Mouse (Mus musculus) hindbrain, postnatal 0 days (tissue): Measurements from ENCODE around the gene Foxf2. TPM values are rescaled to one million over a fixed set of nuclear protein-coding genes. Genes with fewer than 3 reads are reported as not detected.

ENCODE experiments used
- ATAC-seq: fragments of 200-750 bp; cut with Nextera tagmentation; 2 replicates; pipeline ENCODE4 v1.8.0; 2017; ENCODE audit warnings: mild to moderate bottlenecking, moderate TSS enrichment, moderate library complexity
- DNase-seq: peaks from one replicate; pipeline ENCODE4 v3.0.0-alpha.2; 2015; ENCODE audit warnings: low spot score
- H3K27ac ChIP-seq: fragments of 300-500 bp; sonication (generic); 2 replicates; pipeline ENCODE4 v1.5.1; 2014; ENCODE audit warnings: mild to moderate bottlenecking
- H3K27me3 ChIP-seq: fragments of 300-500 bp; sonication (generic); 2 replicates; pipeline ENCODE4 v1.6.1; 2014; ENCODE audit warnings: low read length, mixed read lengths; ENCODE audit not compliant: insufficient read depth
- H3K36me3 ChIP-seq: fragments of 300-500 bp; sonication (generic); 2 replicates; pipeline ENCODE4 v1.6.1; 2014; ENCODE audit warnings: low read length, mixed read lengths; ENCODE audit not compliant: insufficient read depth
- H3K4me1 ChIP-seq: fragments of 300-500 bp; sonication (generic); 2 replicates; pipeline ENCODE4 v1.6.1; 2014; ENCODE audit warnings: antibody characterized with exemption, low read length, mixed read lengths; ENCODE audit not compliant: insufficient read depth
- H3K4me2 ChIP-seq: fragments of 300-500 bp; sonication (generic); 2 replicates; pipeline ENCODE4 v1.6.1; 2014; ENCODE audit warnings: low read depth, mild to moderate bottlenecking, low read length, moderate library complexity, mixed read lengths
- H3K4me3 ChIP-seq: fragments of 300-500 bp; sonication (generic); 2 replicates; pipeline ENCODE4 v1.5.1; 2014; ENCODE audit warnings: low read length
- H3K9ac ChIP-seq: fragments of 300-500 bp; sonication (generic); replicated peaks from 2 replicates; pipeline ENCODE4 v1.6.1; 2014; ENCODE audit warnings: mild to moderate bottlenecking, low read length, moderate library complexity, mixed read lengths
- H3K9me3 ChIP-seq: fragments of 300-500 bp; sonication (generic); 2 replicates; pipeline ENCODE4 v1.6.1; 2016; ENCODE audit warnings: low read length, mixed read lengths
- CTCF ChIP-seq: IDR thresholded peaks from 2 replicates; pipeline ENCODE4 v1.5.1; 2016; ENCODE audit warnings: antibody characterized with exemption, control low read depth, low read depth
- WGBS: fragments of 180-500 bp; shearing (Covaris S2); extraction: QIAGEN DNeasy Blood & Tissue Kit; methylation state at CpG from one replicate; pipeline ENCODE4 v1.1.7; 2014; 5-methylcytosine and 5-hydroxymethylcytosine counted together
- polyA plus RNA-seq: library from polyadenylated mRNA; unstranded; fragments of >200 nt; fragmentation: Nextera tagmentation; extraction: Ambion mirVana; gene quantifications from 2 replicates; pipeline ENCODE4 v1.2.1, GENCODE M21; 2015
- total RNA-seq: library from RNA; depleted of rRNA; stranded (reverse); fragments of >200 nt; gene quantifications from 2 replicates; pipeline ENCODE4 v1.2.3, GENCODE M21; 2014; rRNA removed

Foxf2 gene
- total RNA-seq (6.0 and 12.8 TPM in 2 replicates), polyA plus RNA-seq (4.4 and 5.5 TPM in 2 replicates)

GRCm38 (mm10) chr13:31625333-31626101 is at the start of gene Foxf2:
TSS of gene Foxf2 (plus strand) at chr13:31625816.
- H3K4me2 ChIP-seq = peak within 1 kb of the TSS; percentile 64
- DNase-seq = no peak
- peak within 1 kb of the TSS; percentile 43 for H3K4me3 ChIP-seq
- peak within 1 kb of the TSS; percentile 62 for H3K27ac ChIP-seq
- TF ChIP-seq CTCF = no peak
- H3K9ac ChIP-seq = peak within 1 kb of the TSS; percentile 45
- WGBS = 3% methylated on average over 52 of the region's 74 CpGs
- no peaks in the 10 kb centered on the region for H3K9me3 ChIP-seq
- ATAC-seq = peak; percentile 25; the same call in 1 of the 2 replicates
- H3K36me3 ChIP-seq = no peaks in the 10 kb centered on the region
- 0 out of 2 replicates have a peak, but pooled peaks cover 9% of the 10 kb centered on the region for H3K4me1 ChIP-seq
- peaks cover 88% of the 10 kb centered on the region for H3K27me3 ChIP-seq

GRCm38 (mm10) chr13:31576696-31577095 is 48.9 kb upstream of the Foxf2 start:
- WGBS = 67% methylated on average over 4 of the region's 4 CpGs
- H3K36me3 ChIP-seq = no peaks in the 10 kb centered on the region
- no peaks in the 10 kb centered on the region for H3K9me3 ChIP-seq

DNA sequence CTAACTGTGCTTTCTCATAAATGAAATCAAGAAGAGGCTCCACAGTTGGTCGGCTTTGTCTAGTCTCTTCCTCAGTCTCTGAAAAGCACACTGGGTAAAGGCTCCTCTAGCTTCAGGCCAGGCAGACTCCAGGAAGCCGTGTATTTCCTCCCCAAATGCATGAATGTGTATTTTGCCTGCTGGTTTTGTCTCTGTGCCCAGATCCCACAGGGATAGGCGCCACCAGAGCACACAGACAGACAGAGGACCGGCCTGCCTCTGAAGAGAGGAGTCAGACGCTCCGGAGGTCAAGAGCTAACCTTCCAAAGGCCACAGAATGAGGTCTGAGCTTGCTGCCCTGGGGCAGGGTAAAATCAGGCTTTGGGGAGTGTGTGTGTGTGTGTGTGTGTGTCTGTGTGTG is 48.0 kb upstream of the Foxf2 start:
- H3K36me3 ChIP-seq = no peaks in the 10 kb centered on the region
- H3K4me1 ChIP-seq = no peaks in the 10 kb centered on the region
- no peak overlapping the region for H3K27ac ChIP-seq
- no peak for DNase-seq
- no peaks in the 10 kb centered on the region for H3K9me3 ChIP-seq
- H3K27me3 ChIP-seq = no peaks in the 10 kb centered on the region
- no peak overlapping the region for H3K9ac ChIP-seq
- WGBS = 21% methylated on average over 6 of the region's 6 CpGs
- peak; percentile 24; the same call in 1 of the 2 replicates for ATAC-seq
- no peak overlapping the region for H3K4me3 ChIP-seq
- no peak overlapping the region for H3K4me2 ChIP-seq
- TF ChIP-seq CTCF = no peak

More at GRCm38 (mm10) chr13:31576696-31577095, 48.9 kb upstream of the Foxf2 start:
- no peak overlapping the region for H3K4me2 ChIP-seq
- DNase-seq (no peak), ATAC-seq (no peak)
- no peaks in the 10 kb centered on the region for H3K4me1 ChIP-seq
- TF ChIP-seq CTCF = no peak
- H3K27me3 ChIP-seq = no peaks in the 10 kb centered on the region
- H3K9ac ChIP-seq = no peak overlapping the region
- no peak overlapping the region for H3K27ac ChIP-seq
- H3K4me3 ChIP-seq = no peak overlapping the region

DNA sequence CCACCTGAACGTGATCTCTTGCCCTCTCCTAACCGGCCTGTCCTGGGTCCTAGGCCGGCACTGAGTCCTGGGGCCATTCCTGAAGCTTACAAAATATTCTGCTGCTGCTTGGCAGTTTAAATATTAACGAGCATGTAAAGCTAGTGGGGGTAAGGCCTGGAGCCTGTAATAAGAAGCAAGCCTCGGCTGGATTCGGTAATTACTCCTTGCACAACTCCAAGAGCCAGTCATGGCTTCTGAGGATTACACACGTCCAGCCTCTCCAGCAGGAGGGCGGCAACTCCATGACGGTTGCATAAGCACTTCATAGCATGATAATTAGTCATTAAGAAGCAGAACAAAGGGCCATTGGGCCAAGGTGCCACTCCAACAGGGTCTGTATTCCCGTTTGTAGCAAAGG is 47.2 kb upstream of the Foxf2 start:
- 0 out of 2 replicates have a peak, but pooled peaks have one; percentile 43 for ATAC-seq
- no peaks in the 10 kb centered on the region for H3K36me3 ChIP-seq
- 43% methylated on average over 10 of the region's 10 CpGs for WGBS
- no peak overlapping the region for H3K4me2 ChIP-seq
- DNase-seq = no peak
- TF ChIP-seq CTCF = no peak
- no peaks in the 10 kb centered on the region for H3K27me3 ChIP-seq
- no peak overlapping the region for H3K4me3 ChIP-seq
- H3K9me3 ChIP-seq = no peaks in the 10 kb centered on the region
- H3K4me1 ChIP-seq = no peaks in the 10 kb centered on the region
- H3K27ac ChIP-seq = no peak overlapping the region
- no peak overlapping the region for H3K9ac ChIP-seq

GRCm38 (mm10) chr13:31579866-31580265 is 45.8 kb upstream of the Foxf2 start:
- Histone ChIP-seq H3K27me3 (no peaks in the 10 kb centered on the region), H3K36me3 (no peaks in the 10 kb centered on the region), H3K9ac (no peak overlapping the region), H3K4me1 (no peaks in the 10 kb centered on the region), H3K4me3 (no peak overlapping the region), H3K9me3 (no peaks in the 10 kb centered on the region), H3K27ac (no peak overlapping the region), H3K4me2 (no peak overlapping the region)
- no peak for DNase-seq
- WGBS = 76% methylated on average over 9 of the region's 9 CpGs
- no peak for ATAC-seq
- peak; percentile 30; the same call in 1 of the 2 replicates for TF ChIP-seq CTCF

DNA sequence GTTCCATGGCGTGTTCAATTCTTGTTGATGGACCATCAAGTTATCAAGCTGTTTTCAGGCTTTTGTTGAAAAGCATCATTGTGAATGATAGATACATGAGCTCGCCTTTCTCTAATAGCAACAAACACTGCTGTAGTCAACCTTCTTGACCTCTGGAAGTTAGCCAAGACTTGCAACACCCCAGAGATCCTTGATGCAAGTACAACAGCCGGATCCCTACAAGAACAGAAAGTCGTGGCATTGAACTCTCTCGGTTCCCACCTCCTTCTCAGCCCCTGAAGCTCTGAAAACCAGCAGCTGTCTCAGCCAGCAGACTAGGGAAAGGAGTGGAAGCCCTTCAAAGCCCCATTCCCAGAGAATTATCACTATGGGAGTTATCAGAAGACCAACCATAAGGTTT is 38.3 kb upstream of the Foxf2 start:
- Histone ChIP-seq H3K9ac (no peak overlapping the region), H3K36me3 (no peaks in the 10 kb centered on the region), H3K27ac (no peak overlapping the region), H3K9me3 (no peaks in the 10 kb centered on the region), H3K27me3 (no peaks in the 10 kb centered on the region), H3K4me2 (no peak overlapping the region), H3K4me3 (no peak overlapping the region), H3K4me1 (no peaks in the 10 kb centered on the region)
- ATAC-seq (no peak), DNase-seq (no peak)
- WGBS = 59% methylated on average over 5 of the region's 5 CpGs
- TF ChIP-seq CTCF = no peak

- Histone ChIP-seq H3K27me3 (no peaks in the 10 kb centered on the region), H3K4me1 (no peaks in the 10 kb centered on the region), H3K27ac (no peak overlapping the region), H3K4me3 (no peak overlapping the region), H3K9me3 (no peaks in the 10 kb centered on the region), H3K4me2 (no peak overlapping the region), H3K36me3 (no peaks in the 10 kb centered on the region), H3K9ac (no peak overlapping the region)
- DNase-seq (no peak), ATAC-seq (no peak)
- no peak for TF ChIP-seq CTCF
- 89% methylated on average over 5 of the region's 5 CpGs for WGBS
Observed at GRCm38 (mm10) chr13:31599576-31599975, 26.0 kb upstream of the Foxf2 start.
